Mouse (Mus musculus): Measurements from ENCODE around the gene Lsm7. TPM values are rescaled to one million over a fixed set of nuclear protein-coding genes. Genes with fewer than 3 reads are reported as not detected.

The Lsm7 gene
- 268 and 279 TPM in 2 replicates for polyA plus RNA-seq (2015; fragmentation: Nextera tagmentation; extraction: Ambion mirVana)

- Histone ChIP-seq H3K4me2 (replicated peaks) (peak within 1 kb of the TSS; percentile 96), H3K27ac (replicated peaks) (peak within 1 kb of the TSS; percentile 66), H3K27me3 (no peaks in the 10 kb centered on the region), H3K36me3 (peaks cover 31% of the 10 kb centered on the region), H3K9me3 (no peaks in the 10 kb centered on the region), H3K9ac (replicated peaks) (peak within 1 kb of the TSS; percentile 73), H3K4me1 (peaks cover 36% of the 10 kb centered on the region), H3K4me3 (peak within 1 kb of the TSS; percentile 72)
- under 1% methylated on average over 81 of the region's 81 CpGs for WGBS
- ATAC-seq (replicated peaks): peak; percentile 84
These were observed at the start of gene Lsm7, which contains the start of gene Sppl2b for GRCm38 (mm10) chr10:80854913-80855748. Gene Lsm7 (minus strand): TSS chr10:80855209. Gene Sppl2b (plus strand): TSS chr10:80855275.

GRCm38 (mm10) chr10:80904709-80905108 lies 49.7 kb upstream of the Lsm7 start:
- no peak for ATAC-seq (replicated peaks)
- Histone ChIP-seq H3K36me3 (peaks cover 52% of the 10 kb centered on the region), H3K4me3 (no peak overlapping the region), H3K27me3 (no peaks in the 10 kb centered on the region), H3K4me2 (replicated peaks) (no peak overlapping the region), H3K9ac (replicated peaks) (no peak overlapping the region), H3K4me1 (peaks cover 4% of the 10 kb centered on the region), H3K9me3 (no peaks in the 10 kb centered on the region), H3K27ac (replicated peaks) (no peak overlapping the region)
- 94% methylated on average over 11 of the region's 11 CpGs for WGBS

- no peak overlapping the region for H3K4me2 ChIP-seq (replicated peaks)
- no peaks in the 10 kb centered on the region for H3K27me3 ChIP-seq
- peaks cover 10% of the 10 kb centered on the region for H3K4me1 ChIP-seq
- H3K9ac ChIP-seq (replicated peaks): no peak overlapping the region
- H3K9me3 ChIP-seq: no peaks in the 10 kb centered on the region
- WGBS: 87% methylated on average over 28 of the region's 28 CpGs
- peaks cover 48% of the 10 kb centered on the region for H3K36me3 ChIP-seq
- no peak overlapping the region for H3K27ac ChIP-seq (replicated peaks)
- ATAC-seq (replicated peaks): no peak
- H3K4me3 ChIP-seq: no peak overlapping the region
These were observed 49.1 kb upstream of the Lsm7 start for GRCm38 (mm10) chr10:80904004-80904693.

- H3K9me3 ChIP-seq: no peaks in the 10 kb centered on the region
- H3K4me2 ChIP-seq (replicated peaks): no peak overlapping the region
- H3K4me3 ChIP-seq: no peak overlapping the region
- H3K27me3 ChIP-seq: no peaks in the 10 kb centered on the region
- no peak for ATAC-seq (replicated peaks)
- WGBS: 94% methylated on average over 10 of the region's 10 CpGs
- H3K36me3 ChIP-seq: peaks cover 49% of the 10 kb centered on the region
- no peak overlapping the region for H3K9ac ChIP-seq (replicated peaks)
- H3K4me1 ChIP-seq: peaks cover 17% of the 10 kb centered on the region
- H3K27ac ChIP-seq (replicated peaks): no peak overlapping the region
These were observed 48.3 kb upstream of the Lsm7 start for GRCm38 (mm10) chr10:80903282-80903681.

GRCm38 (mm10) chr10:80902273-80902940 lies 47.4 kb upstream of the Lsm7 start:
- 93% methylated on average over 9 of the region's 9 CpGs for WGBS
- Histone ChIP-seq H3K36me3 (peaks cover 49% of the 10 kb centered on the region), H3K4me2 (replicated peaks) (no peak overlapping the region)

GRCm38 (mm10) chr10:80901409-80902272 lies 46.6 kb upstream of the Lsm7 start:
- H3K9me3 ChIP-seq: no peaks in the 10 kb centered on the region
- H3K4me2 ChIP-seq (replicated peaks): peak overlapping the region; percentile 39
- H3K4me1 ChIP-seq: peaks cover 17% of the 10 kb centered on the region
- 0 out of 2 replicates have a peak overlapping the region, but pooled peaks have one; percentile 12 for H3K27ac ChIP-seq (replicated peaks)
- no peak for ATAC-seq (replicated peaks)
- H3K9ac ChIP-seq (replicated peaks): no peak overlapping the region
- H3K27me3 ChIP-seq: no peaks in the 10 kb centered on the region
- peaks cover 45% of the 10 kb centered on the region for H3K36me3 ChIP-seq
- H3K4me3 ChIP-seq: peak overlapping the region; percentile 69
- WGBS: 90% methylated on average over 19 of the region's 19 CpGs

More at GRCm38 (mm10) chr10:80902273-80902940, 47.4 kb upstream of the Lsm7 start:
- no peak overlapping the region for H3K9ac ChIP-seq (replicated peaks)
- H3K4me3 ChIP-seq: no peak overlapping the region
- H3K9me3 ChIP-seq: no peaks in the 10 kb centered on the region
- H3K27me3 ChIP-seq: no peaks in the 10 kb centered on the region
- H3K27ac ChIP-seq (replicated peaks): no peak overlapping the region
- H3K4me1 ChIP-seq: peaks cover 17% of the 10 kb centered on the region
- no peak for ATAC-seq (replicated peaks)

- under 1% methylated on average over 72 of the region's 72 CpGs for WGBS
These were observed 45.6 kb upstream of the Lsm7 start, which contains the start of gene Timm13 for GRCm38 (mm10) chr10:80900318-80901247. Gene Timm13 (minus strand): TSS chr10:80900969.

GRCm38 (mm10) chr10:80899591-80900317 lies 44.7 kb upstream of the Lsm7 start:
- Histone ChIP-seq H3K4me1 (peaks cover 17% of the 10 kb centered on the region), H3K9ac (replicated peaks) (peak overlapping the region; percentile 70), H3K27me3 (no peaks in the 10 kb centered on the region), H3K4me2 (replicated peaks) (peak overlapping the region; percentile 90), H3K36me3 (peaks cover 31% of the 10 kb centered on the region), H3K4me3 (peak overlapping the region; percentile 69), H3K27ac (replicated peaks) (peak overlapping the region; percentile 85), H3K9me3 (no peaks in the 10 kb centered on the region)
- 15% methylated on average over 25 of the region's 25 CpGs for WGBS
- ATAC-seq (replicated peaks): no peak

More at GRCm38 (mm10) chr10:80900318-80901247, 45.6 kb upstream of the Lsm7 start, which contains the start of gene Timm13:
- Histone ChIP-seq H3K27me3 (no peaks in the 10 kb centered on the region), H3K27ac (replicated peaks) (peak within 1 kb of the TSS; percentile 85), H3K36me3 (peaks cover 40% of the 10 kb centered on the region), H3K9me3 (no peaks in the 10 kb centered on the region), H3K9ac (replicated peaks) (peak within 1 kb of the TSS; percentile 70), H3K4me1 (peaks cover 17% of the 10 kb centered on the region), H3K4me2 (replicated peaks) (peak within 1 kb of the TSS; percentile 90), H3K4me3 (peak within 1 kb of the TSS; percentile 69)
- peak; percentile 95 for ATAC-seq (replicated peaks)

GRCm38 (mm10) chr10:80899074-80899473 lies 44.1 kb upstream of the Lsm7 start:
- peak overlapping the region; percentile 90; the same call in 1 of the 2 replicates for H3K4me2 ChIP-seq (replicated peaks)
- no peaks in the 10 kb centered on the region for H3K9me3 ChIP-seq
- H3K4me3 ChIP-seq: peak overlapping the region; percentile 69; the same call in 1 of the 2 replicates
- H3K36me3 ChIP-seq: peaks cover 25% of the 10 kb centered on the region
- H3K4me1 ChIP-seq: peaks cover 17% of the 10 kb centered on the region
- H3K9ac ChIP-seq (replicated peaks): peak overlapping the region; percentile 70; the same call in 1 of the 2 replicates
- no peak for ATAC-seq (replicated peaks)
- no peak overlapping the region for H3K27ac ChIP-seq (replicated peaks)
- 87% methylated on average over 8 of the region's 8 CpGs for WGBS
- H3K27me3 ChIP-seq: no peaks in the 10 kb centered on the region

Data from forebrain, embryonic 15.5 days (tissue).